Mouse (Mus musculus): ENCODE data around the gene Xlr5a.
"Not testable (repeated sequence)": the region's sequence is repeated elsewhere in the genome, so short reads cannot be mapped to it uniquely, and the experiment has no call there.

- not testable (repeated sequence) for TF ChIP-seq CTCF (IDR thresholded peaks at IDR 0.05; ENCODE audit: control insufficient read depth, insufficient read depth, insufficient read length); MAX (IDR thresholded peaks at IDR 0.05); CEBPB (IDR thresholded peaks at IDR 0.05; ENCODE audit: low read depth)
Measured at GRCm38 (mm10) chrX:73096941-73097508, 195.8 kb downstream of the Xlr5a start, which contains the start of gene Xlr3a.
